Mouse (Mus musculus) erythroblast, embryonic 14.5 days (primary cell): ENCODE measurements around the gene Zmym1. TPM values are rescaled to one million over a fixed set of nuclear protein-coding genes. Genes with fewer than 3 reads are reported as not detected.
A peak's percentile ranks its signal among the peaks of the same experiment; 100 is the strongest.

ENCODE experiments used
- H3K27me3 ChIP-seq: 2 replicates; pipeline ENCODE4 v1.6.1; 2012; ENCODE audit warnings: inconsistent platforms; ENCODE audit not compliant: control insufficient read depth
- H3K36me3 ChIP-seq: 2 replicates; pipeline ENCODE4 v1.6.1; 2012; ENCODE audit warnings: mild to moderate bottlenecking, inconsistent platforms; ENCODE audit not compliant: control insufficient read depth
- H3K4me1 ChIP-seq: 2 replicates; pipeline ENCODE4 v1.6.1; 2012; ENCODE audit warnings: inconsistent platforms; ENCODE audit not compliant: control insufficient read depth
- H3K4me3 ChIP-seq: replicated peaks from 2 replicates; pipeline ENCODE3; 2012; ENCODE audit warnings: moderate library complexity, mild to moderate bottlenecking, inconsistent platforms
- H3K9me3 ChIP-seq: 2 replicates; pipeline ENCODE4 v1.6.1; 2012; ENCODE audit warnings: low read length, inconsistent platforms, mixed read lengths; ENCODE audit not compliant: control insufficient read depth
- GATA1 ChIP-seq: IDR thresholded peaks from 2 replicates; pipeline ENCODE4 v1.6.1; 2012; ENCODE audit warnings: low read length, inconsistent platforms, mixed read lengths
- TAL1 ChIP-seq: IDR thresholded peaks from 3 replicates; pipeline ENCODE4 v1.6.1; 2012; ENCODE audit warnings: low read length, inconsistent platforms, mixed read lengths
- polyA plus RNA-seq: library from polyadenylated mRNA; stranded (reverse); fragments of >175 nt; gene quantifications from 2 replicates; pipeline ENCODE4 v1.2.3, GENCODE M21; 2012

The Zmym1 gene
- polyA plus RNA-seq, 1 experiment: 0.03 TPM

DNA sequence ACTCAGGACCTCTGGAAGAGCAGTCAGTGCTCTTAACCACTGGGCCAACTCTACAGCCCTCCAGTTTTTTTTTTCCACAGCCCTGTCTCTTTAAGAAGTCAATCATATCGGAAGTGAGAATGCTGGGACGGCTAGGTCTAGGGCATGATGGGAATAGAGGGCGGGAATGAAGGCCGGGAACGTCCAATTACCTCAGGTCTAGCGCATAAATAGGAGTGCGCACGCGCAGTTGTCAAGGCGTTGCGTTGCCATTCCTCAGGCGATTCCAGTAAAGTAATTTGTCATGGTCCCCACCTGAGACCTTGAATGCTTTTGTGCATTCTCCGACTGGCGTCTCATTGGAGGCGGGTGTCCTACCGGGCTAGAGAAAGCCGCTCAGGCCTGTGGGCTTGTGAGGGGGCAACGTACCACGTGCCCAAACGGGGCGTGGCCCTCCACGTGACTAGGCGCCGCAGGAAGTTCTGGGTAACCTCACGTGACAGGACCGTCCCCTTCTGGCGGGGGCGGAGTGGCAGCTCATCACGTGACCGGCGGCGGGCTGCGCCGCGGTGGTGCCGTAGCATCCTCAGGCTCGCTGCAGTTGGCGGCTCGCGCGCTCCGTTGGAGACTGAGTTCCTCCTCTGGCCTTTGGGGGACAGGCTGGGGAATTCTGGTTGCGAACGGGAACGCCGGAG, 16.1 kb upstream of the Zmym1 start, which contains the start of gene Zmym6:
Gene Zmym6, plus strand, starts transcription at position 509 of the 674 bp plus-strand sequence.
- TF ChIP-seq GATA1 (no peak), TAL1 (no peak)
- Histone ChIP-seq H3K9me3 (peaks cover 5% of the 10 kb centered on the region), H3K27me3 (no peaks in the 10 kb centered on the region), H3K4me1 (peaks cover 15% of the 10 kb centered on the region), H3K4me3 (peak within 1 kb of the TSS; percentile 66), H3K36me3 (no peaks in the 10 kb centered on the region)

DNA sequence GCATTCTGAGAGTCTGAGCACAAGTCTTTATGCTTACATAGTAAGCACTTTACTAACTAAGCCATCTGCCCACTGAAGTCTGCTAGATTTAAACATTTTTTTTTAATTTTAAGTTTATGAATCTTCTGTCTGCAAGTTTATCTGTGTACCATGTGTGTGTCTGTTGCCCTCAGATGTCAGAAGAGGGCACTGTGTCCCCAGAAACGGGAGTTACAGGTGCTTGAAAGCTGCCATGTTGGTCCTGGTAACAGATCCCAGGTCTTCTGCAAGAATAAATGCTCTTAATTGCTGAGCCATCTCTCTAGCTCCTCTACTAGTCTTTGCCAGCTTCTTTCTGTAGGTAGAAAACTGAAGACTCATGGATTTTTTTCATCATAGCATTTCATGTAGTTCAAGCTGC, 14.0 kb upstream of the Zmym1 start:
- no peak for TF ChIP-seq TAL1
- no peak for TF ChIP-seq GATA1
- Histone ChIP-seq H3K9me3 (peaks cover 7% of the 10 kb centered on the region), H3K4me1 (peaks cover 15% of the 10 kb centered on the region), H3K27me3 (no peaks in the 10 kb centered on the region), H3K36me3 (no peaks in the 10 kb centered on the region), H3K4me3 (no peak overlapping the region)

DNA sequence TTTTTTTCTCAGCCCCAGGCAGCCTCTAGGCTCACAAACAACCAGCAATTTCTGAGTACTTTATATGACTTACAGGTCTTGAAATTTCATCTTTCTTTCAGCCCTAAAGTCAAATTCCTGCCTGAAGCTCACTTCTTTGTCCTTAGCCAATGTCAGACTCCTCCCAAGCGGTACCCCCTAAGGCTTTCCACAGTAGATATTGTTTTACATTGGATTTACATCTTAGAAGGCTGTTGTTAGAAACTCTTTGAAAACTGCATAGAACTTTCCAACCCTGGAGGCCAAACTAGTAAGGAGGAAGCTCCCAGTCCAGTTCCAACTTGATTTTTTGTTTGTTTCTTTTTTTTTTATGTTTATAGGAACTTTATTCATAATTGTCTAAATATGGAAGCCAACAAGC, 3.1 kb upstream of the Zmym1 start:
- Histone ChIP-seq H3K36me3 (peaks cover 7% of the 10 kb centered on the region), H3K4me3 (no peak overlapping the region), H3K9me3 (no peaks in the 10 kb centered on the region), H3K4me1 (peaks cover 19% of the 10 kb centered on the region), H3K27me3 (peaks cover 2% of the 10 kb centered on the region)
- TF ChIP-seq GATA1 (no peak), TAL1 (no peak)

- H3K9me3 ChIP-seq: no peaks in the 10 kb centered on the region
- H3K4me1 ChIP-seq: peaks cover 8% of the 10 kb centered on the region
- H3K27me3 ChIP-seq: no peaks in the 10 kb centered on the region
- no peak overlapping the region for H3K4me3 ChIP-seq
- TF ChIP-seq GATA1 (no peak), TAL1 (no peak)
- H3K36me3 ChIP-seq: peaks cover 81% of the 10 kb centered on the region
Measured at GRCm38 (mm10) chr4:127054522-127055198, 6.3 kb downstream of the Zmym1 start.

GRCm38 (mm10) chr4:127053071-127053470, 7.9 kb downstream of the Zmym1 start:
- no peaks in the 10 kb centered on the region for H3K9me3 ChIP-seq
- H3K36me3 ChIP-seq: peaks cover 81% of the 10 kb centered on the region
- TF ChIP-seq GATA1 (no peak), TAL1 (no peak)
- H3K4me3 ChIP-seq: no peak overlapping the region
- H3K4me1 ChIP-seq: no peaks in the 10 kb centered on the region; the same call in 1 of the 2 replicates
- H3K27me3 ChIP-seq: no peaks in the 10 kb centered on the region

GRCm38 (mm10) chr4:127051121-127051520, 9.8 kb downstream of the Zmym1 start:
- TF ChIP-seq GATA1: no peak
- no peak for TF ChIP-seq TAL1
- H3K9me3 ChIP-seq: no peaks in the 10 kb centered on the region
- no peaks in the 10 kb centered on the region for H3K27me3 ChIP-seq
- H3K4me3 ChIP-seq: no peak overlapping the region
- H3K4me1 ChIP-seq: no peaks in the 10 kb centered on the region; the same call in 1 of the 2 replicates
- peaks cover 86% of the 10 kb centered on the region for H3K36me3 ChIP-seq

DNA sequence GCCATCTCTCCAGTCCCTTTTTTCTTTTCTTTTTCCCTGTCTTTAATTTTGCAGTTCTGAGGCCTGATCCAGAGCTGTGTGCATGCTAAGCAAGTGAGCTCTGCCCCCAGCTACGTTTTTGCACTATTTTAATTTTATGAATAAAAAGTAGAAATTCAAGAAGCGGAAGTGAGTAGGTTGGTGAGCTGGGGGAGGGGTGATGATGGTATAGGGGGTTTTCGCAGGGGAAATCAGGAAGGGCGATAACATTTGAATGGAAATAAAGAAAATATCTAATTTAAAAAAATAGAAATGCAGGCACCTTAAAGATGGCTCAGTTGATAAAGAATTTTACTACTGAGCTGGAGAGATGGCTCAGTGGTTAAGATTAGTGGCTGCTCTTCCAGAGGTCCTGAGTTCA, 17.4 kb downstream of the Zmym1 start:
- Histone ChIP-seq H3K9me3 (no peaks in the 10 kb centered on the region), H3K36me3 (peaks cover 92% of the 10 kb centered on the region), H3K4me1 (no peaks in the 10 kb centered on the region), H3K27me3 (no peaks in the 10 kb centered on the region), H3K4me3 (no peak overlapping the region)
- TF ChIP-seq TAL1 (no peak), GATA1 (no peak)

DNA sequence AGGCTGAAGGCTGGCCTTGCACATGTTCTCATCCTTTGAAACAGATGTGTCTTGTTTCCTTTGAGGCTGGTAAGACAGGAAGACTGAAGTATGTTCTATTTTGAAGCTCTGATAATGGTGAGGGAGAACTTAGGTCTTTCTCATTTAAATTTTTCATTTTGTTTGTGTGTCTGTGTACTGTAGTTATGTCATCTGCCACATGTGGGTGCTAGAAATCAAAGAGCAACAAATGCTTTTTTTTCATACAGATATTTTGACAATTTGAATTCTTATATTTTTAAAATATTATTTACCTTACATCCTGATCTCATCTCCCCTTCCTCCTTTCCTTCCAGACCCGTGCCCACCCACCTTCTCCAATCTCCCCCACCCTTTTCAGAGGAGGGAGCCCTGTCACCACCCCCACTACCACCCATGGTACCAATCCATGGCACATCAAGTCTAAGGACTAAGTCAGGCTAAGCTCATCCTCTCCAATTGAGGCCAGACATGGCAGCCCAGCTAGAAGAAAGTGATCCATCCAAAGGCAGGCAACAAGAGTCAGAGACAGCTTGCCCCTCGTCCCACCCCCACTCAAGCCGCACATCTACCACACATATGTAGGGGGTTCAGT, 21.0 kb downstream of the Zmym1 start:
- Histone ChIP-seq H3K27me3 (no peaks in the 10 kb centered on the region), H3K4me3 (no peak overlapping the region), H3K36me3 (peaks cover 92% of the 10 kb centered on the region), H3K4me1 (no peaks in the 10 kb centered on the region), H3K9me3 (no peaks in the 10 kb centered on the region)
- no peak for TF ChIP-seq TAL1
- no peak for TF ChIP-seq GATA1

GRCm38 (mm10) chr4:127038828-127039349, 22.1 kb downstream of the Zmym1 start:
- H3K9me3 ChIP-seq: no peaks in the 10 kb centered on the region
- H3K4me1 ChIP-seq: no peaks in the 10 kb centered on the region
- H3K27me3 ChIP-seq: no peaks in the 10 kb centered on the region
- no peak overlapping the region for H3K4me3 ChIP-seq
- TF ChIP-seq TAL1 (no peak), GATA1 (no peak)
- peaks cover 92% of the 10 kb centered on the region for H3K36me3 ChIP-seq
